Mouse (Mus musculus) forebrain, embryonic 12.5 days (tissue): ENCODE measurements around the gene Mus81. TPM values are rescaled to one million over a fixed set of nuclear protein-coding genes. Genes with fewer than 3 reads are reported as not detected.

ENCODE experiments used
- ATAC-seq: fragments of 200-750 bp; cut with Nextera tagmentation; 2 replicates; pipeline ENCODE4 v1.8.0; 2017; ENCODE audit warnings: moderate TSS enrichment; ENCODE audit not compliant: low FRiP score
- H3K27ac ChIP-seq: fragments of 300-500 bp; sonication (generic); 2 replicates; pipeline ENCODE4 v1.5.1; 2016; ENCODE audit warnings: mild to moderate bottlenecking
- H3K27me3 ChIP-seq: fragments of 300-500 bp; sonication (generic); 2 replicates; pipeline ENCODE4 v1.6.1; 2016; ENCODE audit warnings: mild to moderate bottlenecking
- H3K36me3 ChIP-seq: fragments of 300-500 bp; sonication (generic); replicated peaks from 2 replicates; pipeline ENCODE4 v1.6.1; 2016; ENCODE audit warnings: mild to moderate bottlenecking
- H3K4me1 ChIP-seq: fragments of 300-500 bp; sonication (generic); 2 replicates; pipeline ENCODE4 v1.6.1; 2016
- H3K4me2 ChIP-seq: fragments of 300-500 bp; sonication (generic); 2 replicates; pipeline ENCODE4 v1.6.1; 2016; ENCODE audit warnings: mild to moderate bottlenecking, moderate library complexity
- H3K4me3 ChIP-seq: fragments of 300-500 bp; sonication (generic); replicated peaks from 2 replicates; pipeline ENCODE4 v1.5.1; 2016; ENCODE audit warnings: mild to moderate bottlenecking
- H3K9ac ChIP-seq: fragments of 300-500 bp; sonication (generic); 2 replicates; pipeline ENCODE4 v1.6.1; 2016; ENCODE audit warnings: mild to moderate bottlenecking
- H3K9me3 ChIP-seq: fragments of 300-500 bp; sonication (generic); 2 replicates; pipeline ENCODE4 v1.6.1; 2016
- WGBS: fragments of 180-500 bp; shearing (Covaris S2); methylation state at CpG from one replicate; pipeline ENCODE4 v1.1.7; 2016; 5-methylcytosine and 5-hydroxymethylcytosine counted together
- polyA plus RNA-seq: library from polyadenylated mRNA; unstranded; fragments of >200 nt; fragmentation: Nextera tagmentation; extraction: Ambion mirVana; gene quantifications from 2 replicates; pipeline ENCODE4 v1.2.1, GENCODE M21; 2016

Mus81 gene
- polyA plus RNA-seq, 1 experiment from 2014 or later: 40.6 TPM

DNA sequence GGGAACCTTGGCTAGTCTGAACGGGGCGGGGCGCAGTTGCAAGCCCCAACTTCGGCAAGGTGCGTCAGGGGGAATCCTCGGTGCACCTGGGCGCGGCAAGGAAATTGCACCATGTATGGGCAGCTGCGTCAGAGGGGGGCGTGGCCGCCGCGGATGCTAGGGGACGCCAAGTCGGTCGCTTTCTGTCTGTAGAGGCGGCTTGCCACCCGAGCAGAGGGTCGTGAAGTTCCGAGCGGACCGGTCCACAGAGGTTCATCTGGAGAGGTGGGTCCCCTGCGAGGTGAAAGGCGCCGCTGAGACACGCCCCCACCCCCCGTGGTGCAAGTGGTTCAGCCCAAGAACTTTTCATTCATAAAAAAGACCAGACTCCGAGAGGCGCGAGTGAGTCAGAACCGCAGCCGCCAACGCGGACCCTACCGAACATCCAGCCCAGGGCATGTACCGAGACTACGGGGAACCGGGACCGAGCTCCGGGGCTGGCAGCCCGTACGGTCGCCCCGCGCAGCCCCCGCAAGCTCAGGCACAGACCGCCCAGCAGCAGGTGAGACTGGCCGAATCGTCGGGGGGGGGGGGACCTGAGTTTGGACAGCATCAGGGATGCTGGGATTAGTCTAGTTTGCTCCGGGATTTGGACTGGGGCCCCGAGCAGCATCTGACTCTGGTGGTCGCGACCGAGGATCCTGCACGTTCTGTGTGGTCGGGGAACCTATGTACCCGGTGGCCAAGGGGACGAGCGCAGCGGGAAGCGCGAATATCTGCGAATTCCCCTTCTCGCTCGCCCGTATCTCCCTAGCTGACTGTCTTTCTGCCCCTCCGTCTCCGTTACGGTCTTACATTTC is 40.5 kb downstream of the Mus81 start, which contains the start of gene Fosl1:
Gene Fosl1, plus strand, starts transcription at position 33 of the 839 bp plus-strand sequence.
- Histone ChIP-seq H3K36me3 (no peaks in the 10 kb centered on the region), H3K4me2 (peak within 1 kb of the TSS; percentile 86), H3K4me1 (peaks cover 18% of the 10 kb centered on the region), H3K27ac (no peak within 1 kb of the TSS), H3K4me3 (peak within 1 kb of the TSS; percentile 51), H3K9me3 (no peaks in the 10 kb centered on the region), H3K27me3 (peaks cover 78% of the 10 kb centered on the region), H3K9ac (peak within 1 kb of the TSS; percentile 63)
- peak; percentile 55; the same call in 1 of the 2 replicates for ATAC-seq
- WGBS: 1% methylated on average over 70 of the region's 70 CpGs

- peaks cover 18% of the 10 kb centered on the region for H3K4me1 ChIP-seq
- H3K27ac ChIP-seq: no peak overlapping the region
- peaks cover 69% of the 10 kb centered on the region for H3K27me3 ChIP-seq
- ATAC-seq: no peak
- WGBS: 89% methylated on average over 5 of the region's 5 CpGs
- H3K9ac ChIP-seq: no peak overlapping the region
- no peaks in the 10 kb centered on the region for H3K36me3 ChIP-seq
- no peak overlapping the region for H3K4me2 ChIP-seq
- H3K9me3 ChIP-seq: peaks cover under 1% of the 10 kb centered on the region; the same call in 1 of the 2 replicates
- H3K4me3 ChIP-seq: no peak overlapping the region
These were observed 42.5 kb downstream of the Mus81 start for GRCm38 (mm10) chr19:5445747-5446146.

DNA sequence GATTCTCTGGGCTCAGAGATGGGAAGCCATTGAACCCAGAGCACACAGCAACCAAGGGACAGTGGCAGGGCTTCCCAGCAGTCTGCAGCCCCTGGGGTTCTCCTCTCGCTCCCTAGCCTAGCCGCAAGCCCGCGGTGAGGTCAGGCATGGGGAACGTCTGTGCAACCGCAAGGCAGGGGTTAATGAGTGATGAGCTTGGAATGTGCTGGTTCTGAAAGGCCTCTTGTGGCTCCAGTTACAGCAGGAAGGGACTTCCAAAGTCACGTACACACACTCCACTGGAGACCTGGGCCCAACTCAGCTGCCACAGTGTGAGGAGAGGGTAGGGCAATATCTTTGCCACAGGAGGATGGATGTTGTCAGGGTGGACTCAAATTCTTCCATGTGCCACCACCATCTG is 43.2 kb downstream of the Mus81 start:
- Histone ChIP-seq H3K4me2 (no peak overlapping the region), H3K36me3 (no peaks in the 10 kb centered on the region), H3K4me1 (peaks cover 18% of the 10 kb centered on the region), H3K4me3 (no peak overlapping the region), H3K27me3 (peaks cover 61% of the 10 kb centered on the region), H3K9me3 (peaks cover 9% of the 10 kb centered on the region; the same call in 1 of the 2 replicates), H3K27ac (no peak overlapping the region), H3K9ac (no peak overlapping the region)
- no peak for ATAC-seq
- WGBS: 35% methylated on average over 7 of the region's 7 CpGs

DNA sequence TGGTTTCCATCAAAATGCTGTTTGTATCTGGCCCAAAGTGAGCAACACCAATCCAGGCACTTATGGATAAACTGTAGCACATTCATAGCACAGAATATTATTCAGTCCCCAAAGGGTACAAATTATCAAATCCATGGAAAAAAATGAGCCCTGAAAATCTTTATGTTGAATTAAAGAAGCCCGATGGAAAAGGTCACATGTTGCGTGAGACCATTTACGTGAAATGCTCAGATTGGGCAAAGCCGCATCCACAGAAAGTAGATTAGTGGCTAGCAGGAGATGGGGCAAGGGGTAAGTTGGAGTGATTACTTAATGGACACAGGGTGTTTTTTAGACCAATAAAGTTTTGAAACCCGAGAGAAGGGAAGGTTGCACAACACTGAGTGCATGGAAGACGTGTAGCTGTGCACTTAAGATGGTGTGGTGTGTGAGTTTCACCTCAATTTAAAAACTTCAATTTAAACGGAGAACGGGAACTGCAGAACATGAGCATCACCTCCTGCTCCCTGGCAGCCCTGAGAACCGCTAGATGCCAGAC is 43.8 kb downstream of the Mus81 start:
- Histone ChIP-seq H3K36me3 (no peaks in the 10 kb centered on the region), H3K27ac (no peak overlapping the region), H3K9ac (no peak overlapping the region), H3K27me3 (peaks cover 55% of the 10 kb centered on the region), H3K4me3 (no peak overlapping the region), H3K9me3 (peaks cover 9% of the 10 kb centered on the region; the same call in 1 of the 2 replicates), H3K4me1 (peaks cover 18% of the 10 kb centered on the region), H3K4me2 (no peak overlapping the region)
- no peak for ATAC-seq
- 73% methylated on average over 9 of the region's 9 CpGs for WGBS

GRCm38 (mm10) chr19:5433951-5434350 is 54.3 kb downstream of the Mus81 start:
- no peaks in the 10 kb centered on the region for H3K9me3 ChIP-seq
- ATAC-seq: no peak
- H3K36me3 ChIP-seq: no peaks in the 10 kb centered on the region
- no peak overlapping the region for H3K4me2 ChIP-seq
- no peak overlapping the region for H3K4me3 ChIP-seq
- peak overlapping the region; percentile 2; the same call in 1 of the 2 replicates for H3K9ac ChIP-seq
- WGBS: 68% methylated on average over 7 of the region's 7 CpGs
- H3K27ac ChIP-seq: no peak overlapping the region
- H3K27me3 ChIP-seq: peaks cover 18% of the 10 kb centered on the region; the same call in 1 of the 2 replicates
- H3K4me1 ChIP-seq: peaks cover 12% of the 10 kb centered on the region

DNA sequence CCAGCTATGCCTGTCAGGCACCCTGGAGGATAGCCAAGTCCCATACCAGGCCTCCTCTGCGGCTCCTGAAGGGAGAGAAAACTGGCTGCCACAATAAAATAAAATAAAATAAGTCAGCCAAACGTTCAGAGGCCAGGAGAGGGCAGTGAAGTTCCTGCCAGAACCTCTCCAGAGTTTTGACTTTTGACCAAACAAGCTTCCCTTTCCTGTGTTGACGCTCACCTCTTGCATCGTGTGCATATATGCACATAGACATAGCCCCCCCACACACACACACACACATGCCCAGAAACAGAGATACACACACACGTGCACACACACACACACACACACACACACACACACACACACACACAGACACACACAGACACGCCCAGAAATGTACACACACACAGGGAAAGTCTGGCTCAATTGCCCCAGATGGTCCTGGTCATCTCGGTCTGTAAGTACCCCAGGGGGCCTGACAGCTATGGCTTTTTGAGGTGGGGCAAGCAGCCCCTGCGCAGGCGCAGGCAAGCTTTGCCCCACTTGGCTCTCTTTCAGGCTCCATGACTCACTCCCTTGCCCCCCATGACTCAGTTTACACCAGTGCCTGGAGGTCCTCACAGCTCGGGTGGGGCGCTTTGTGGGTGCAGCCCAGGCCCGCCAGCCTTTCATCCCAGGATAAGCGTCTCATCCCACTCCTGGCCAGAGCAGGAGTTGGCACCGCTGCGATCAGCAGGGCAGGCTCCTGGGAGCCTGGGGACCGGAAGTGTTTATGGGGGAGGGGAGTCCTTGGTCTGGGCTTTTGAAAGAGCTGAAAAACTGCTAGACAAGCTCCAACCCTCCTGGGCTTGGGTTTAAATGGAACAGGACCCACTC is 55.0 kb downstream of the Mus81 start:
- Histone ChIP-seq H3K9me3 (no peaks in the 10 kb centered on the region), H3K27ac (no peak overlapping the region), H3K4me2 (peak overlapping the region; percentile 43), H3K4me3 (peak overlapping the region; percentile 8; the same call in 1 of the 2 replicates), H3K4me1 (peaks cover 12% of the 10 kb centered on the region), H3K27me3 (peaks cover 18% of the 10 kb centered on the region; the same call in 1 of the 2 replicates), H3K9ac (peak overlapping the region; percentile 2; the same call in 1 of the 2 replicates), H3K36me3 (no peaks in the 10 kb centered on the region)
- 13% methylated on average over 16 of the region's 16 CpGs for WGBS
- ATAC-seq: no peak

Other genes with a start within 250 kb of the Mus81 start
- gene Pacs1, start 215.3 kb downstream of the Mus81 start, polyA plus RNA-seq: 29.4 and 30.9 TPM in 2 replicates
- 415 and 417 TPM in 2 replicates for gene Sf3b2, start 192.9 kb downstream of the Mus81 start, polyA plus RNA-seq
- 17.5 and 21.8 TPM in 2 replicates for gene Gal3st3, start 190.1 kb downstream of the Mus81 start, polyA plus RNA-seq
- gene Catsper1, start 152.7 kb downstream of the Mus81 start, polyA plus RNA-seq: not detected in 2 replicates
- gene Cst6, start 138.8 kb downstream of the Mus81 start, polyA plus RNA-seq: 0.66 and 0.67 TPM in 2 replicates
- 75.7 and 78.3 TPM in 2 replicates for gene Eif1ad, start 121.7 kb downstream of the Mus81 start, polyA plus RNA-seq
- gene Banf1, start 121.2 kb downstream of the Mus81 start, polyA plus RNA-seq: 416 and 423 TPM in 2 replicates
- gene Sart1, start 99.7 kb downstream of the Mus81 start, polyA plus RNA-seq: 113 and 125 TPM in 2 replicates
- not detected in 2 replicates for gene Tsga10ip, start 85.9 kb downstream of the Mus81 start, polyA plus RNA-seq
- 257 and 260 TPM in 2 replicates for gene Drap1, start 63.4 kb downstream of the Mus81 start, polyA plus RNA-seq
- 48.3 and 50.8 TPM in 2 replicates for gene AI837181, start 63.3 kb downstream of the Mus81 start, polyA plus RNA-seq
- not detected in 2 replicates for gene Fosl1, start 40.9 kb downstream of the Mus81 start, polyA plus RNA-seq
- gene Ccdc85b, start 30.5 kb downstream of the Mus81 start, polyA plus RNA-seq: 8.0 and 9.0 TPM in 2 replicates
- 122 and 128 TPM in 2 replicates for gene Fibp, start 27.8 kb downstream of the Mus81 start, polyA plus RNA-seq
- 3.1 and 3.7 TPM in 2 replicates for gene Ctsw, start 19.9 kb downstream of the Mus81 start, polyA plus RNA-seq
- gene Efemp2, start 14.4 kb downstream of the Mus81 start, polyA plus RNA-seq: 40.2 and 41.9 TPM in 2 replicates
- gene Cfl1, start 2.1 kb upstream of the Mus81 start, polyA plus RNA-seq: 3,168 and 3,195 TPM in 2 replicates
- 0.26 TPM in 1 of 2 replicates, not detected in the other for gene 1700020D05Rik, start 15.4 kb upstream of the Mus81 start, polyA plus RNA-seq
- 29.3 and 29.5 TPM in 2 replicates for gene Snx32, start 22.1 kb upstream of the Mus81 start, polyA plus RNA-seq
- gene Ovol1, start 72.2 kb upstream of the Mus81 start, polyA plus RNA-seq: 0.22 and 0.27 TPM in 2 replicates
- 1.6 TPM in 2 replicates for gene Ap5b1, start 79.6 kb upstream of the Mus81 start, polyA plus RNA-seq
- gene Rnaseh2c, start 113.5 kb upstream of the Mus81 start, polyA plus RNA-seq: 162 and 191 TPM in 2 replicates
- gene Kat5, start 121.8 kb upstream of the Mus81 start, polyA plus RNA-seq: 65.7 and 77.2 TPM in 2 replicates
- 34.1 and 36.9 TPM in 2 replicates for gene Rela, start 149.1 kb upstream of the Mus81 start, polyA plus RNA-seq
- 16.3 and 16.8 TPM in 2 replicates for gene Sipa1, start 175.3 kb upstream of the Mus81 start, polyA plus RNA-seq
- 19.2 and 22.2 TPM in 2 replicates for gene Map3k11, start 200.3 kb upstream of the Mus81 start, polyA plus RNA-seq
- gene Pcnx3, start 200.5 kb upstream of the Mus81 start, polyA plus RNA-seq: 32.4 and 35.1 TPM in 2 replicates
- gene Kcnk7, start 216.0 kb upstream of the Mus81 start, polyA plus RNA-seq: 0.29 TPM in 1 of 2 replicates, not detected in the other
- gene Ehbp1l1, start 237.9 kb upstream of the Mus81 start, polyA plus RNA-seq: 6.1 and 6.7 TPM in 2 replicates
- gene Fam89b, start 241.3 kb upstream of the Mus81 start, polyA plus RNA-seq: 170 and 172 TPM in 2 replicates